Mouse (Mus musculus) B cell, adult 2 months (primary cell): ENCODE results near the gene Cacna2d1.

ENCODE experiments used
- DNase-seq, 2 experiments: peaks; one replicate each; pipeline ENCODE4 v3.0.0; 2022

The Cacna2d1 gene

GRCm38 (mm10) chr5:16063273-16063672 lies 128.8 kb downstream of the Cacna2d1 start:
- DNase-seq, result no peak

GRCm38 (mm10) chr5:16063949-16064348 lies 129.5 kb downstream of the Cacna2d1 start:
- DNase-seq, result no peak

DNA sequence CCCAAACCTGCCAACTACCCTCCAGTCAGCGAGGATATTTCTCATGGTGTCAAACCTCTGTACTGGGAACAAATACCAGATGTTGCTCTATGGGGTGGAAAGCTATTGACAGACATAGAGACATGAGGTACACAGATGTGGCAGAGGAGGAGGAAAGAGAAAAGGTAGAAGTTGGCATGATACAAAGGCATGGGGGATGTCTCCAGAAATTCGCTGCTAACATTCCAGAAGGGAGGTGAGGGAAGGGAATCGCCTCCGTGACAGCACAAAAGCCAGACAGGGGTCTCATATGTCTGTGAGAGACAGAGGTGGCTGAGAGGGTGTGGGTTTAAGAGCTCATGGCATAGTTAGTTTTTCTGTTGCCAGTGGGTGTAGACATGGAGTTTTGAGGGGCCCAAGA lies 131.3 kb downstream of the Cacna2d1 start:
- no peak for DNase-seq

GRCm38 (mm10) chr5:16082253-16082652 lies 147.8 kb downstream of the Cacna2d1 start:
- no peak for DNase-seq

GRCm38 (mm10) chr5:16086979-16087902 lies 152.8 kb downstream of the Cacna2d1 start:
- no peak for DNase-seq

GRCm38 (mm10) chr5:16087995-16088394 lies 153.5 kb downstream of the Cacna2d1 start:
- DNase-seq, result no peak

DNA sequence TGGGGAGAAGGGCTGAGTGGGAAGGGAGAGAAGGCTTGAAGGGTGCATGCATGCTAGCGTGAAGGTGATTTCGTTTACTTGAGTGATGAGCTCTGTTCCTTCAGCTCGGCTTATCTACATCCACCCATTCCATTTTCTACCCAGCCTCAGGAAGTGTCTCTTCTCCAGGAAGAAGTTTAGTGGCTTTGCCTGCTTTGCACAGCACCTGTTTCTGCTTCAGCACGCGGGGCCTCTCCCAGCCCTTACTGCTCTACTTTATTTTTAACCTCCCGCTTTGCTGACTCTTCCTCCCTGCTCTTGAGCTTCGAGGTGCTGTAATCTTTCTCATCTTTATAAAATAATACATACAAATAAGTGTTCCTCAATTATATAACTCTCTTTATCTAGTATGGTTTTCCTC lies 158.0 kb downstream of the Cacna2d1 start:
- no peak for DNase-seq

DNA sequence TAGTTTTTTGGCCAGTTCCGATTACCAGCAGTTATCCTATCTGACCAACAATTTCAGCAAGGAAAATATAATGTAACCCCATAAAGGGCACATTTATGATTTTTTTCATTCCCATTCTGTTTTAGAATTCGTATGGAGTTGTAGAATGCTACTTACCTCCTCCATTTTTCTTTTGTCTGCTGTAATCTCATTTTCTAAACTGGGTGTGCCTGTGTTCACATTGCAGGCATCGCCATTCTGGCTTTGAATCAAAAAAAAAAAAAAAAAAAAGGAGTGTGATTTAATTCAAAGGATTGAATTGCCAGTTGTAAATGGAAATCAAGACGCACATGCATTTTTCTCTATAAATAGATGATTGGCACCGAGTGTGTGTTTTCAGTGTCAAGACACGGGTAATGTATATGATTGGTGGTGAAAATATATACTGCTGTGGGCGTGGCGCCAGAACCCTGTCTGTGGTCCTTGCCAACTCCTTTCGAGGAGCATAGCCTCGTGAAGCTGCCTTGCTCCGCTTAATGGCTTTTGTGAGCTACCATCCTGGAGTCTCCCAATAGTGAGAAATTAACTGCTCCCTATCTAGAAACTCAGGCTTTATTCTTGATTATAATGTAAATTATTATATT lies 158.7 kb downstream of the Cacna2d1 start:
- no peak for DNase-seq

GRCm38 (mm10) chr5:16095345-16095744 lies 160.9 kb downstream of the Cacna2d1 start:
- DNase-seq, result no peak

GRCm38 (mm10) chr5:16098766-16099165 lies 164.3 kb downstream of the Cacna2d1 start:
- DNase-seq, result no peak

- DNase-seq, result no peak
Observed at GRCm38 (mm10) chr5:16101820-16102219, 167.3 kb downstream of the Cacna2d1 start.

GRCm38 (mm10) chr5:16105701-16106100 lies 171.2 kb downstream of the Cacna2d1 start:
- no peak for DNase-seq

- DNase-seq, result no peak
Observed at GRCm38 (mm10) chr5:16110643-16111042, 176.2 kb downstream of the Cacna2d1 start.

DNA sequence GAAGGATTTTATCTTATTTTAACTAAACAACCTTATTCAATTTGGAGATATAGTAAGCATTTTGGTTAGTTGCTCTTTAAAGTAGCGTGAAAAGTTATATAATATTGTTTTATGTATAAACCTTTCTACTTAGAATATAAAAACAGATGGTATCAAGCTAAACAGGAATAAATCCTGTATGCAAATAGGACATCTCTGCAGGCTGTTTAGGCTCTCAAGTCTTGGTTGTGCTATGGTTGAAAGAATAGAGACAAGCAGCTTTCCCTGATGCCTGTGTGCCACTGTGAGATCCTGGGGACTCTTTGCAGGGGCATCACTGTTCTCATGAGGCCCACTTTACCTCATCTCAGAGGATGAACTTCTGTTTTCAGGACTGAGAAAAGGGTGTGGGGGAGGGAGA lies 179.4 kb downstream of the Cacna2d1 start:
- DNase-seq, result no peak

GRCm38 (mm10) chr5:16121334-16121733 lies 186.8 kb downstream of the Cacna2d1 start:
- no peak for DNase-seq

DNA sequence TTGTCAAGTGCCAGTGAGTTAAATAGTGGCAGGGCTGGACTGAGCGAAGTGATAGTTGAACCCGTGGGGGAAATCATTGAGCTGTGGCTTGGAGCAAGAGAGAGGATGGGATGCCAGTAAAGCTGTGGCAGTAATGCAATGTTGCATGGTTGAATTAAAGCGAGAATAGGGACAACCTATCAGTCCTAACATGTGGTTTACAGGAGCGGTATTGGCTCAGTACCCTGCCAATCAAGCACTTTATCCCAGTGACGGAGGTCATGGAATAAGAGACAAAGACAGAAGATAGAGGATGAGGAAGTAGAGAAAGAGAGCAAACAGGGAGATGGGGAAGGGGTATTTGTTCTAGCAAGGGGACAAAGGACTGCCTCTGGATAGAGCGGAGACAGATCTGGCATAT lies 187.6 kb downstream of the Cacna2d1 start:
- DNase-seq, result no peak

GRCm38 (mm10) chr5:16134286-16135094 lies 200.0 kb downstream of the Cacna2d1 start:
- no peak for DNase-seq

- DNase-seq, result no peak
Observed at GRCm38 (mm10) chr5:16135986-16136385, 201.5 kb downstream of the Cacna2d1 start.

GRCm38 (mm10) chr5:16136839-16137238 lies 202.3 kb downstream of the Cacna2d1 start:
- DNase-seq, result no peak

DNA sequence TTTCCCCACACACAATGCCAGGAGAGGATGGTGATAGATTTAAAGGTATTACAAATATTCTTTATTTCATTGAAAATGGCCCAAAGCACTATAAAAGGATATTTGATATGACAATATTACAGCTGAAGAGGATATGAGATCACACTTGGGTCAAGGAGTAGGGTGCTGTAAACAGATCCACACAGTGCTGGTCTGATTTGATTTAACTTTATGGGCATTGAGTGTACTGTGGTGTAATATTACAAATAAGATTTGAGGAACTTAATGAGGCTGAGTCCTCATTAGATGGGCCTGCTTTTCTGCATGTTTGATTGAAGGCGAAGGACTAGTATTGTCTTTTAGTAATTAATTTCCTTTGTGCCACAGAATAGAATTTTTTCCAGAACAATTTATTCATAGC lies 212.1 kb downstream of the Cacna2d1 start:
- DNase-seq, result no peak

GRCm38 (mm10) chr5:16155375-16156284 lies 221.1 kb downstream of the Cacna2d1 start:
- DNase-seq, result no peak

GRCm38 (mm10) chr5:16163270-16163669 lies 228.8 kb downstream of the Cacna2d1 start:
- no peak for DNase-seq
